Mouse (Mus musculus): ENCODE results near the gene Hist1h2ae.
"Not testable (repeated sequence)": the region's sequence is repeated elsewhere in the genome, so short reads cannot be mapped to it uniquely, and the experiment has no call there.

The Hist1h2ae gene

GRCm38 (mm10) chr13:23583387-23584068 lies 12.5 kb upstream of the Hist1h2ae start:
- DNase-seq, result no peak

DNA sequence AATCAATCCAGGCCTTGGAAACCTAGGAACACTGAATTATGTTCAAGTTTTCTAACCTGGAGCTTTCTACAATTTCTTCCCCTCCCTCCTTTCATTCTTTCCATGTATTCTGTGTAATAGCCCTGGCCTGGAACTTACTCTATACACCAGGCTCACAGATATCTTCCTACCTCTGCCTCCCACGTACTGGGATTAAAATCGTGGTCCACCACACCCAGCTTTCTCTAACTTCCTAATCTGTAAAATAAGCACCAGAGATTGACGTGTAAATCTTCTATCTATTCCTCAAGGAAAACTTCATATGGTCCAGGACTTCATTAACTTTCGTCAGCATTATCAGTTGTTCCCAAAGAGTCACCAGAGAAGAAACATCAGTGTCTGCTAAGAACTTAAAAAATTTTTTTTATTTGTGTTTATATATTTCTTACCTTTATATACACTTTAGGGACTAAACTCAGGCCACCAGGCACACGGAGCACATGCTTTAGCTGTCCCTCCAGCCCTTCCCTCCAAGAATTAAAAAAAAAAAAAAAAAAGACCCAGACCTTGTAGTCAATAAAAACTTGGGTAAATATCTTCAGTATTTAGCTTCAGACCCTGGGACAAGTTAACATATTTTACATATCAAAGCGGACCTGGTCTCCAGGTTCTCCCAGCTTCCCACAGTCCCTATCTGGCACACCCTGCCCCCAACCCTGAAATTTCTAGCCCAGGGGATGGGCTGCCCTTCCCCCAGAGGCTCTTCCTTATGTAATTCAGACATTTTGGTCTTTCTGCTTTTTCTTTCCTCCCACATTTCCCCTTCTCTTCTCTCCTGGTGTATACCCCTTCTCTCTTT lies 11.4 kb upstream of the Hist1h2ae start:
- DNase-seq, result no peak

DNA sequence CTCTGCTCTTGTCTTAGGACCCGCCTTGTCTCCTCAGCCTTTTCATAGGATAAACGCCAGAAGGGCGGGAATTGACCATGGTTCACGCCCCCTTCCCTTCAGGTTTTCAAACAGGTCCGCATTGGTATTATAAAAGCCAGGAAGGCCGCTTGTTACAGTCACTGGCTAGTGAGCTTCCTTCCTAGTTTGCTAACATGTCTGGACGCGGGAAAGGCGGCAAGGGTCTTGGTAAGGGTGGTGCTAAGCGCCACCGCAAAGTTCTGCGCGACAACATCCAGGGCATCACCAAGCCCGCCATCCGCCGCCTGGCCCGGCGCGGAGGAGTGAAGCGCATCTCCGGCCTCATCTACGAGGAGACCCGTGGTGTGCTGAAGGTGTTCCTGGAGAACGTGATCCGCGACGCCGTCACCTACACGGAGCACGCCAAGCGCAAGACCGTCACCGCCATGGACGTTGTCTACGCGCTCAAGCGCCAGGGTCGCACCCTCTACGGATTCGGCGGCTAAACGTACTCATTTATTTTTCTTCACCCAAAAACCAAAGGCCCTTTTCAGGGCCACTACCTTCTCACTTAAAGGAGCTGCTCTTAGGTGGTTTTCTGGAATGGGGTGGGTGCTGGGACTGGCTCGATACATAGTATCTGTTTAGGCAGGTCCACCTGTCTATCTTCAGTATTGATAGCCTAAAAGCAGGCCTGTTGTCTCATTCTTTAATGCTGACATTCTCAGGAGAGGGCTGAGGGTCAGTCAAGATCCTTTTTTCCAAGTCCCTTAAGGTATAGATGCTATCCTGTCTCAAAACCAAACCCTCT lies 10.6 kb upstream of the Hist1h2ae start, which contains the start of gene Hist1h4d:
Gene Hist1h4d (plus strand): TSS at position 191 of the 811 bp plus-strand sequence.
- peak; percentile 97 for DNase-seq

DNA sequence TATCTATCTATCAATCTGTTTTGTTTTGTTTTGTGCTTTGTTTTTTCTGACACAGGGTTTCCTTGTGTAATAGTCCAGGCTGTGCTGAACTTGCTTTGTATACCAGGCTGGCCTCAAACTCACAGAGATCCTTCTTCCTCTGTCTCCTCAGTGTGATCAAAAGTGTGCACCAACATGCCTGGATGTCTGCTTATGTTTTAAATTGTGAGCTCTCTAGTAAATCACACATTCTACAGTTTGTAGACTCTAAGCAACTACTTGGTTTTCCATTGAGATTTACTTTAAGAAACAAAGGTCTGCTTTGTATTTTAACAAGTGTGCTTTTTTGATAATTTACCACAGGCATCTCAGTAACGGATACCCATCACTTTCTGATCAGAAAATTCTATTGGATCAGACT lies 6.8 kb upstream of the Hist1h2ae start:
- no peak for DNase-seq

DNA sequence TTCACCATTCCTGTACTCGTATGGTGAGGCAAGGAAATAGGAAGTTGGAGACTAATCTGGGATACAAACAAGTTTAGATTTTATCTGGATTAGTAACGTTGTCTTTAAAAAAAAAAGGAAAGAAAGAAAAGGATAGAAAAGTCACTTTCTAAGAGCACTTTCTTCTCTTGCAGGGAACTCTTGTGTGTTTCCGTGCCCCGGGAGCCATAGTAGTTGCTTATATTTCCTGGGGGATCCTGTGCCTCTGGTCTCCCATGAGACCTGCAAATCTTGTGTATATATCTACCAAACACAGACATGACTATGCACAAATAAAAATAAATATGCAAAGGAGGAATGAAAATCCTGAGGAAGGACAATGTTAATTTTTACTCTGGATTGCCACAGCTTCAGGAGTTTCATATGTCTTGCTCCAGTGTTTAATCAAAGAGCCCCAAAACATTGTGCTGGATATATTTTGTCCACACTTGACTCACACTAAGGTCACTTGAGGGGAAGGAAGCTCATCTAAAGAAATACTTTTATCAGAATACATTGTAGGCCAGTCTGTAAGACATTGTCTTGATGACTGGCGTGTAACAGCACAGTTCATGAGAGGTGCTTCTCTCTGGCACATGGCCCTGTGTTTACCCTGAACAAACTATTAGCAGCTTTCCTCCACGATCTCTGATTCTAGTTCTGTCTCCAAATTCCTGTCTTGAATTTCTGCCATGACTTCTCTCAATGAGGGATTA lies 6.1 kb upstream of the Hist1h2ae start:
- DNase-seq, result no peak

- DNase-seq, result no peak
These were observed 5.4 kb upstream of the Hist1h2ae start for GRCm38 (mm10) chr13:23576351-23576881.

DNA sequence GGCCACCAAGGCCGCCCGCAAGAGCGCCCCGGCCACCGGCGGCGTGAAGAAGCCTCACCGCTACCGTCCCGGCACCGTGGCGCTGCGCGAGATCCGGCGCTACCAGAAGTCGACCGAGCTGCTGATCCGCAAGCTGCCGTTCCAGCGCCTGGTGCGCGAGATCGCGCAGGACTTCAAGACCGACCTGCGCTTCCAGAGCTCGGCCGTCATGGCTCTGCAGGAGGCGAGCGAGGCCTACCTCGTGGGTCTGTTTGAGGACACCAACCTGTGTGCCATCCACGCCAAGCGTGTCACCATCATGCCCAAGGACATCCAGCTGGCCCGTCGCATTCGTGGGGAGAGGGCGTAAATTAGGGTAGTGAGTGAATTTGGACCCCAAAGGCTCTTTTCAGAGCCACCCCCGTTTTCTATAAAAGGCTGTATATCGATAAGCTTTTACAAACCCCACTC lies 4.9 kb upstream of the Hist1h2ae start:
- not testable (repeated sequence) for DNase-seq

DNA sequence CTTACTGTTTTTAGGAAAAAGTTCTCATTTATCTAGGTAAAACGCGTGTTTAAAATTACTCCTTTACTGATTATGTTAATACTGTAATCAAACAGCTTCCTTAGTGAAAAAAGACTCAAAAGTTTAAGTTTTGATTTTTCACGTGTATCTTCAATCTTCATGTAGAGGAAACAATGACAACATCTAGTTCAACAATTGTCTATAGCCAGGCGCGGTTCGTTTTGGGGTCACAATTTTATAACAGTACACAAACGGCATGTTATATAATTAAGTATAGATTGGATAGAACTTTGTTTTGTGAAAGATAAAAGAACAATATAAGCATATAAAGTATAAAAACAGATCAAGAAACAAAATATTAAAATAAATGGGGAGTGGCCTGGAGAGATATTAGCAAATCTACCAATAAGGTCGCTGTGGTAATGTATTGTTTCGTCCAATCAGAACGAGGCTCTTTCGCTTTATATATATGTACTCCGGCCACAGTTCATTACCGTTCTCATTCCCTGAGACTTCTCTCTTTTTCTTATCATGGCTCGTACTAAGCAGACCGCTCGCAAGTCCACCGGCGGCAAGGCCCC lies 4.3 kb upstream of the Hist1h2ae start, which contains the start of gene Hist1h3d:
Gene Hist1h3d (plus strand): TSS at position 493 of the 581 bp plus-strand sequence.
- no peak for DNase-seq

DNA sequence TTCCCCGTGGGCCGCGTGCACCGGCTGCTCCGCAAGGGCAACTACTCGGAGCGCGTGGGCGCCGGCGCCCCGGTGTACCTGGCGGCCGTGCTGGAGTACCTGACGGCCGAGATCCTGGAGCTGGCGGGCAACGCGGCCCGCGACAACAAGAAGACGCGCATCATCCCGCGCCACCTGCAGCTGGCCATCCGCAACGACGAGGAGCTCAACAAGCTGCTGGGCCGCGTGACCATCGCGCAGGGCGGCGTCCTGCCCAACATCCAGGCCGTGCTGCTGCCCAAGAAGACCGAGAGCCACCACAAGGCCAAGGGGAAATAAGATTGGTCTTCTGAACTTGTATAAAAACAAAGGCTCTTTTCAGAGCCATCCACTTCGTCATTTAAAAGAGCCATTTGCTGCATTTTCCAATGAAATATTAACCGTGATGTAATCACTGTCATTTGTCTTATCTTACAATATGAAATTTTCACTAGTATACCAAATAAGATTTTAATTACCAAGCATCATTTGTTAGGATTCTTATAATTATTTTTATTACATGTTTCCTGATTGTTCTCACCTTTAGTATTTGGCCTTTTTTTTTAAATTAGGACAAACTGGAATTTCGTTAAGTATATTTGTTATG lies 3.6 kb upstream of the Hist1h2ae start:
- DNase-seq, result not testable (repeated sequence)

GRCm38 (mm10) chr13:23573898-23574524 lies 3.0 kb upstream of the Hist1h2ae start, which contains the start of the genes Hist1h2bf and Hist1h2ad:
Gene Hist1h2bf (minus strand): TSS chr13:23574196.
Gene Hist1h2ad (plus strand): TSS chr13:23574381.
- peak; percentile 86 for DNase-seq

DNA sequence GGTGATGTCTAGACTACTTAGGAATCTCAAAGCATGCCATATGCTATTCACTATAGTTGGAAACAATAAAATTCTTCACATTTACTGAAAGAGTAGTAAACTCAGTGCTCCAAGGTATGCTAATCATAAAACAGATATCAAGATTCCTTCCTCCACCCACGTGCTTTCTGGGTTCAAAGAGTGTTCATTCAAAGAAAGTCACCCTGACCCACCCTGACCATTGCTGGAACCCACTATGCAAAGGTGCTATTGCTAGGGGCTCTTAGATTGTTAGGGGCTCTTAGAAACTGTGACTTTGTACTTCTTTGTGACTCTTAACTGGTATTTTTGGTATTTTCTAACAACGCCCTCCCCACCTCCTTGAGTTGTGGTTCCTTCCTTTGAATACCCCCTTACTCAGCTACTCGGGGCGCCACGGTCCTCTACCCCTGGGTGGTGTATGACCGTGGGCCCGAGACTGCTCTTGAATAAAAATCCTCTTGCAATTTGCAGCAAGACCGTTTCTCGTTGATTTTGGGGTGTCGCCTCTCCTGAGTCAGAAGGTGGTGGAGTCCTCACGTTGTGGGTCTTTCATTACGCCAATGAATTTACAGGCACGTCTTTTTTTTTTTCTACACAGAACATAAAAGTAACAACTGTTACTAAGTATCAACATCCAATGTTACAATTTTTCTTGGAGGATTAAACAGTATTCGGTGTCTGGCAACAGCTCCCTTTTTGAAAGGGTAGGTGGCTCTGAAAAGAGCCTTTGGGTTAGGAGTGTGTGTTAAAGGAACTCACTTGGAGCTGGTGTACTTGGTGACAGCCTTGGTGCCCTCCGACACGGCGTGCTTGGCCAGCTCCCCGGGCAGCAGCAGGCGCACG lies 2.2 kb upstream of the Hist1h2ae start:
- DNase-seq, result not testable (repeated sequence)

GRCm38 (mm10) chr13:23572218-23573033 lies 1.4 kb upstream of the Hist1h2ae start:
- DNase-seq, result no peak

DNA sequence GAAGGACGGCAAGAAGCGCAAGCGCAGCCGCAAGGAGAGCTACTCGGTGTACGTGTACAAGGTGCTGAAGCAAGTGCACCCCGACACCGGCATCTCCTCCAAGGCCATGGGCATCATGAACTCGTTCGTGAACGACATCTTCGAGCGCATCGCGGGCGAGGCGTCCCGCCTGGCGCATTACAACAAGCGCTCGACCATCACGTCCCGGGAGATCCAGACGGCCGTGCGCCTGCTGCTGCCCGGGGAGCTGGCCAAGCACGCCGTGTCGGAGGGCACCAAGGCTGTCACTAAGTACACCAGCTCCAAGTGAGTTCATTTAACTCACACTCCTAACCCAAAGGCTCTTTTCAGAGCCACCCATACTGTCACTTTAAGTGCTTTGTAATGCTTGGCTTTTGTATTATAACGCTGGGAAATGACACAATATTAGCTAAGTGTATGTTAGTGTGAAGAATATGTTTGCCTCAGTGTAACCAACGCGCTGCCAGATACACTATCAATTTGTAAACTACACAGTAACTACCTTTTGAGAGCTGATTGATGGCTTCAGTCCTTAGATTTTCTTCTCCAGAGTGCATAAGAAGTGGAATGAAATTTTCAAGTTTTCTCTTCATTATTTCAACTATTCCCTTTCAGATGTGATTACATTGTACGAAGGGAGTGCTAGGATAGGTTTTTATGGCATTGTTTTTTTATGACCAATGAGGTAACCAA lies 641 bp upstream of the Hist1h2ae start:
- DNase-seq, result not testable (repeated sequence)

- not testable (repeated sequence) for DNase-seq
These were observed 579 bp downstream of the Hist1h2ae start for GRCm38 (mm10) chr13:23570261-23571021.

DNA sequence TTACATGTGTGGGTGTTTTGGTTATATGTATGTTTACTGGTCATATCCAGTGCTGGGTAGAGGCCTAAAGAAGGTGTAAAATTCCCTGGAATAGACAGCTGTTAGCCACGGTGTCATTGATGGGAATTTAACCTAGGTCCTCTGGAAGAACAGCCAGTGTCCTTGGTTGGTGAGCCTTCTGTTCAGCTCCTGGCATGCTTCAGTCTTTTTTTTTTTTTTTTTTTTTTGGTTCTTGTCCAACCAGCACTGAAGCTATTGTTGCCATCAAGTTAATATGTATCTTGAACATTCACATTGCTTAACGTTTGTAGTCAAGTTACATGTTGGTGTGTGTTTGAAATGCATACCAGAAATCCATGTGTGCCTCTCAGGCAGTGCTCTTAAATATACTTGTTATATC lies 6.5 kb downstream of the Hist1h2ae start:
- no peak for DNase-seq

GRCm38 (mm10) chr13:23562699-23563462 lies 8.1 kb downstream of the Hist1h2ae start:
- DNase-seq, result peak; percentile 60
